Mouse (Mus musculus) hindbrain, embryonic 10.5 days (tissue): ENCODE results near the gene Ubash3b. TPM values are rescaled to one million over a fixed set of nuclear protein-coding genes. Genes with fewer than 3 reads are reported as not detected.
A peak's percentile ranks its signal among the peaks of the same experiment; 100 is the strongest.

Source experiments
- DNase-seq: peaks from one replicate; pipeline ENCODE4 v3.0.0-alpha.2; 2017; ENCODE audit warnings: low spot score
- H3K27ac ChIP-seq: fragments of 300-500 bp; sonication (generic); 2 replicates; pipeline ENCODE4 v1.5.1; 2016; ENCODE audit warnings: mild to moderate bottlenecking, moderate library complexity
- H3K27me3 ChIP-seq: fragments of 300-500 bp; sonication (generic); 2 replicates; pipeline ENCODE4 v1.6.1; 2016; ENCODE audit warnings: mild to moderate bottlenecking; ENCODE audit not compliant: poor library complexity, insufficient read depth, severe bottlenecking
- H3K36me3 ChIP-seq: fragments of 300-500 bp; sonication (generic); 2 replicates; pipeline ENCODE4 v1.6.1; 2016; ENCODE audit warnings: mild to moderate bottlenecking, moderate library complexity
- H3K4me1 ChIP-seq: fragments of 300-500 bp; sonication (generic); replicated peaks from 2 replicates; pipeline ENCODE4 v1.6.1; 2016; ENCODE audit warnings: mild to moderate bottlenecking
- H3K4me3 ChIP-seq: fragments of 300-500 bp; sonication (generic); 2 replicates; pipeline ENCODE4 v1.5.1; 2016; ENCODE audit warnings: mild to moderate bottlenecking, moderate library complexity
- H3K9me3 ChIP-seq: fragments of 300-500 bp; sonication (generic); 2 replicates; pipeline ENCODE4 v1.6.1; 2016; ENCODE audit warnings: mild to moderate bottlenecking, moderate library complexity
- WGBS: fragments of 180-500 bp; shearing (Covaris S2); methylation state at CpG from one replicate; pipeline ENCODE4 v1.1.7; 2016; 5-methylcytosine and 5-hydroxymethylcytosine counted together
- polyA plus RNA-seq: library from polyadenylated mRNA; unstranded; fragments of >200 nt; fragmentation: Nextera tagmentation; extraction: Ambion mirVana; gene quantifications from 2 replicates; pipeline ENCODE4 v1.2.1, GENCODE M21; 2016

Gene Ubash3b
- 7.3 and 8.5 TPM in 2 replicates for polyA plus RNA-seq

- no peak within 1 kb of the TSS for H3K4me3 ChIP-seq
- peaks cover 32% of the 10 kb centered on the region for H3K27me3 ChIP-seq
- no peak for DNase-seq
- H3K27ac ChIP-seq, result no peak within 1 kb of the TSS
- peaks cover 7% of the 10 kb centered on the region; the same call in 1 of the 2 replicates for H3K9me3 ChIP-seq
- no peaks in the 10 kb centered on the region for H3K36me3 ChIP-seq
- H3K4me1 ChIP-seq, result peaks cover 32% of the 10 kb centered on the region
- 90% methylated on average over 6 of the region's 6 CpGs for WGBS
These were observed at the start of gene Ubash3b for GRCm38 (mm10) chr9:41161413-41161812. Gene Ubash3b, minus strand, starts transcription at chr9:41161697.

GRCm38 (mm10) chr9:41207130-41208104 lies 45.9 kb upstream of the Ubash3b start:
- Histone ChIP-seq H3K27ac (peak overlapping the region; percentile 90), H3K27me3 (no peaks in the 10 kb centered on the region), H3K4me3 (peak overlapping the region; percentile 52), H3K36me3 (no peaks in the 10 kb centered on the region), H3K9me3 (no peaks in the 10 kb centered on the region), H3K4me1 (peaks cover 19% of the 10 kb centered on the region)
- 8% methylated on average over 28 of the region's 28 CpGs for WGBS
- peak; percentile 93 for DNase-seq

GRCm38 (mm10) chr9:41206717-41207116 lies 45.2 kb upstream of the Ubash3b start:
- Histone ChIP-seq H3K27me3 (no peaks in the 10 kb centered on the region), H3K27ac (peak overlapping the region; percentile 90), H3K36me3 (no peaks in the 10 kb centered on the region), H3K4me1 (peaks cover 12% of the 10 kb centered on the region), H3K9me3 (no peaks in the 10 kb centered on the region), H3K4me3 (no peak overlapping the region)
- DNase-seq, result no peak
- WGBS, result 86% methylated on average over 12 of the region's 12 CpGs

GRCm38 (mm10) chr9:41205267-41205666 lies 43.8 kb upstream of the Ubash3b start:
- DNase-seq, result no peak
- H3K4me3 ChIP-seq, result no peak overlapping the region
- H3K4me1 ChIP-seq, result peaks cover 8% of the 10 kb centered on the region
- no peaks in the 10 kb centered on the region for H3K36me3 ChIP-seq
- no peaks in the 10 kb centered on the region for H3K27me3 ChIP-seq
- H3K27ac ChIP-seq, result no peak overlapping the region
- H3K9me3 ChIP-seq, result no peaks in the 10 kb centered on the region
- 66% methylated on average over 3 of the region's 3 CpGs for WGBS

- 88% methylated on average over 22 of the region's 22 CpGs for whole genome bisulfite sequencing
- Histone ChIP-seq H3K4me1 (no peaks in the 10 kb centered on the region), H3K36me3 (no peaks in the 10 kb centered on the region)
These were observed 38.2 kb upstream of the Ubash3b start for GRCm38 (mm10) chr9:41199456-41200252.

GRCm38 (mm10) chr9:41198501-41199265 lies 37.2 kb upstream of the Ubash3b start:
- Histone ChIP-seq H3K4me1 (no peaks in the 10 kb centered on the region), H3K27ac (no peak overlapping the region), H3K4me3 (no peak overlapping the region), H3K36me3 (no peaks in the 10 kb centered on the region), H3K9me3 (no peaks in the 10 kb centered on the region), H3K27me3 (no peaks in the 10 kb centered on the region)
- DNase-seq, result no peak
- WGBS, result 80% methylated on average over 12 of the region's 12 CpGs

More at GRCm38 (mm10) chr9:41199456-41200252, 38.2 kb upstream of the Ubash3b start:
- H3K9me3 ChIP-seq, result no peaks in the 10 kb centered on the region
- no peaks in the 10 kb centered on the region for H3K27me3 ChIP-seq
- no peak overlapping the region for H3K27ac ChIP-seq
- no peak for DNase-seq
- H3K4me3 ChIP-seq, result no peak overlapping the region

GRCm38 (mm10) chr9:41195742-41196311 lies 34.3 kb upstream of the Ubash3b start:
- no peaks in the 10 kb centered on the region for H3K9me3 ChIP-seq
- no peak overlapping the region for H3K27ac ChIP-seq
- no peak overlapping the region for H3K4me3 ChIP-seq
- DNase-seq, result no peak
- no peaks in the 10 kb centered on the region for H3K36me3 ChIP-seq
- WGBS, result 88% methylated on average over 10 of the region's 10 CpGs
- no peaks in the 10 kb centered on the region for H3K27me3 ChIP-seq
- H3K4me1 ChIP-seq, result 0 out of 2 replicates have a peak, but pooled peaks cover 4% of the 10 kb centered on the region

GRCm38 (mm10) chr9:41191651-41192210 lies 30.2 kb upstream of the Ubash3b start:
- Histone ChIP-seq H3K36me3 (no peaks in the 10 kb centered on the region), H3K9me3 (no peaks in the 10 kb centered on the region), H3K27me3 (no peaks in the 10 kb centered on the region; the same call in 1 of the 2 replicates), H3K4me1 (0 out of 2 replicates have a peak, but pooled peaks cover 5% of the 10 kb centered on the region), H3K27ac (peak overlapping the region; percentile 23; the same call in 1 of the 2 replicates), H3K4me3 (no peak overlapping the region)
- DNase-seq, result no peak
- WGBS, result 70% methylated on average over 9 of the region's 9 CpGs

GRCm38 (mm10) chr9:41190745-41191482 lies 29.4 kb upstream of the Ubash3b start:
- H3K4me3 ChIP-seq, result no peak overlapping the region
- H3K27me3 ChIP-seq, result no peaks in the 10 kb centered on the region; the same call in 1 of the 2 replicates
- 0 out of 2 replicates have a peak, but pooled peaks cover 5% of the 10 kb centered on the region for H3K4me1 ChIP-seq
- H3K36me3 ChIP-seq, result no peaks in the 10 kb centered on the region
- peak overlapping the region; percentile 42; the same call in 1 of the 2 replicates for H3K27ac ChIP-seq
- 27% methylated on average over 9 of the region's 9 CpGs for WGBS
- DNase-seq, result peak; percentile 85
- no peaks in the 10 kb centered on the region for H3K9me3 ChIP-seq

GRCm38 (mm10) chr9:41187939-41188338 lies 26.4 kb upstream of the Ubash3b start:
- no peak overlapping the region for H3K27ac ChIP-seq
- H3K4me1 ChIP-seq, result peaks cover 12% of the 10 kb centered on the region; the same call in 1 of the 2 replicates
- DNase-seq, result no peak
- no peaks in the 10 kb centered on the region; the same call in 1 of the 2 replicates for H3K27me3 ChIP-seq
- no peaks in the 10 kb centered on the region for H3K36me3 ChIP-seq
- H3K9me3 ChIP-seq, result no peaks in the 10 kb centered on the region
- H3K4me3 ChIP-seq, result no peak overlapping the region
- 92% methylated on average over 4 of the region's 4 CpGs for WGBS

- DNase-seq, result no peak
- 93% methylated on average over 9 of the region's 9 CpGs for WGBS
- no peak overlapping the region for H3K4me3 ChIP-seq
- no peaks in the 10 kb centered on the region for H3K9me3 ChIP-seq
- no peaks in the 10 kb centered on the region; the same call in 1 of the 2 replicates for H3K27me3 ChIP-seq
- H3K27ac ChIP-seq, result no peak overlapping the region
- H3K4me1 ChIP-seq, result peaks cover 12% of the 10 kb centered on the region; the same call in 1 of the 2 replicates
- H3K36me3 ChIP-seq, result no peaks in the 10 kb centered on the region
These were observed 26.0 kb upstream of the Ubash3b start for GRCm38 (mm10) chr9:41187498-41187897.
